Mouse (Mus musculus): Measurements from ENCODE around the gene Ctsz. TPM values are rescaled to one million over a fixed set of nuclear protein-coding genes. Genes with fewer than 3 reads are reported as not detected.

Gene Ctsz
- polyA plus RNA-seq (2011; ENCODE audit: insufficient read length, low read depth, missing spikeins): 143 and 186 TPM in 2 replicates

GRCm38 (mm10) chr2:174438737-174439449 lies at the start of gene Ctsz:
Gene Ctsz, minus strand, starts transcription at chr2:174439039.
- no peak within 1 kb of the TSS for H3K27ac ChIP-seq (ENCODE audit: insufficient read depth, low read length)
- H3K4me3 ChIP-seq (ENCODE audit: insufficient read depth, low read length): peak within 1 kb of the TSS; percentile 55
- TF ChIP-seq CTCF (IDR thresholded peaks at IDR 0.05; ENCODE audit: borderline replicate concordance, insufficient read depth, low read length): no peak
- TF ChIP-seq POLR2A (IDR thresholded peaks at IDR 0.05; ENCODE audit: low read depth, low read length): peak; percentile 63
- H3K4me1 ChIP-seq (ENCODE audit: control insufficient read depth, insufficient read depth, low read length): no peaks in the 10 kb centered on the region

GRCm38 (mm10) chr2:174487005-174487404 lies 48.2 kb upstream of the Ctsz start:
- H3K4me1 ChIP-seq (ENCODE audit: control insufficient read depth, insufficient read depth, low read length): no peaks in the 10 kb centered on the region
- H3K27ac ChIP-seq (ENCODE audit: insufficient read depth, low read length): no peak overlapping the region
- TF ChIP-seq POLR2A (IDR thresholded peaks at IDR 0.05; ENCODE audit: low read depth, low read length): no peak
- no peak for TF ChIP-seq CTCF (IDR thresholded peaks at IDR 0.05; ENCODE audit: borderline replicate concordance, insufficient read depth, low read length)
- H3K4me3 ChIP-seq (ENCODE audit: insufficient read depth, low read length): no peak overlapping the region

GRCm38 (mm10) chr2:174478746-174479145 lies 39.9 kb upstream of the Ctsz start:
- TF ChIP-seq CTCF (IDR thresholded peaks at IDR 0.05; ENCODE audit: borderline replicate concordance, insufficient read depth, low read length) (no peak), POLR2A (IDR thresholded peaks at IDR 0.05; ENCODE audit: low read depth, low read length) (no peak)
- H3K4me3 ChIP-seq (ENCODE audit: insufficient read depth, low read length): no peak overlapping the region
- H3K27ac ChIP-seq (ENCODE audit: insufficient read depth, low read length): no peak overlapping the region
- no peaks in the 10 kb centered on the region for H3K4me1 ChIP-seq (ENCODE audit: control insufficient read depth, insufficient read depth, low read length)

GRCm38 (mm10) chr2:174477543-174478319 lies 38.9 kb upstream of the Ctsz start:
- no peaks in the 10 kb centered on the region for H3K4me1 ChIP-seq (ENCODE audit: control insufficient read depth, insufficient read depth, low read length)
- TF ChIP-seq CTCF (IDR thresholded peaks at IDR 0.05; ENCODE audit: borderline replicate concordance, insufficient read depth, low read length): no peak
- no peak overlapping the region for H3K4me3 ChIP-seq (ENCODE audit: insufficient read depth, low read length)
- H3K27ac ChIP-seq (ENCODE audit: insufficient read depth, low read length): no peak overlapping the region

- Histone ChIP-seq H3K4me3 (ENCODE audit: insufficient read depth, low read length) (peak overlapping the region; percentile 17), H3K27ac (ENCODE audit: insufficient read depth, low read length) (no peak overlapping the region), H3K4me1 (ENCODE audit: control insufficient read depth, insufficient read depth, low read length) (no peaks in the 10 kb centered on the region)
- TF ChIP-seq CTCF (IDR thresholded peaks at IDR 0.05; ENCODE audit: borderline replicate concordance, insufficient read depth, low read length) (no peak), POLR2A (IDR thresholded peaks at IDR 0.05; ENCODE audit: low read depth, low read length) (no peak)
Observed at GRCm38 (mm10) chr2:174473550-174473927, 34.7 kb upstream of the Ctsz start.

- H3K4me3 ChIP-seq (ENCODE audit: insufficient read depth, low read length): peak within 1 kb of the TSS; percentile 67
- peak; percentile 84 for TF ChIP-seq POLR2A (IDR thresholded peaks at IDR 0.05; ENCODE audit: low read depth, low read length)
- TF ChIP-seq CTCF (IDR thresholded peaks at IDR 0.05; ENCODE audit: borderline replicate concordance, insufficient read depth, low read length): no peak
- no peaks in the 10 kb centered on the region for H3K4me1 ChIP-seq (ENCODE audit: control insufficient read depth, insufficient read depth, low read length)
- peak within 1 kb of the TSS; percentile 7; the same call in 1 of the 2 replicates for H3K27ac ChIP-seq (ENCODE audit: insufficient read depth, low read length)
Observed at GRCm38 (mm10) chr2:174472818-174473549, 34.1 kb upstream of the Ctsz start, which contains the start of gene Prelid3b. Gene Prelid3b, minus strand, starts transcription at chr2:174473081.

- H3K27ac ChIP-seq (ENCODE audit: insufficient read depth, low read length): peak overlapping the region; percentile 7; the same call in 1 of the 2 replicates
- TF ChIP-seq CTCF (IDR thresholded peaks at IDR 0.05; ENCODE audit: borderline replicate concordance, insufficient read depth, low read length): no peak
- TF ChIP-seq POLR2A (IDR thresholded peaks at IDR 0.05; ENCODE audit: low read depth, low read length): no peak
- H3K4me1 ChIP-seq (ENCODE audit: control insufficient read depth, insufficient read depth, low read length): no peaks in the 10 kb centered on the region
- peak overlapping the region; percentile 67 for H3K4me3 ChIP-seq (ENCODE audit: insufficient read depth, low read length)
Observed at GRCm38 (mm10) chr2:174472407-174472806, 33.6 kb upstream of the Ctsz start.

- Histone ChIP-seq H3K4me1 (ENCODE audit: control insufficient read depth, insufficient read depth, low read length) (no peaks in the 10 kb centered on the region), H3K4me3 (ENCODE audit: insufficient read depth, low read length) (no peak overlapping the region), H3K27ac (ENCODE audit: insufficient read depth, low read length) (no peak overlapping the region)
- TF ChIP-seq POLR2A (IDR thresholded peaks at IDR 0.05; ENCODE audit: low read depth, low read length): no peak
- TF ChIP-seq CTCF (IDR thresholded peaks at IDR 0.05; ENCODE audit: borderline replicate concordance, insufficient read depth, low read length): no peak
Observed at GRCm38 (mm10) chr2:174470786-174471405, 32.1 kb upstream of the Ctsz start.

- no peak overlapping the region for H3K27ac ChIP-seq (ENCODE audit: insufficient read depth, low read length)
- H3K4me1 ChIP-seq (ENCODE audit: control insufficient read depth, insufficient read depth, low read length): no peaks in the 10 kb centered on the region
- H3K4me3 ChIP-seq (ENCODE audit: insufficient read depth, low read length): no peak overlapping the region
- no peak for TF ChIP-seq CTCF (IDR thresholded peaks at IDR 0.05; ENCODE audit: borderline replicate concordance, insufficient read depth, low read length)
Observed at GRCm38 (mm10) chr2:174470333-174470732, 31.5 kb upstream of the Ctsz start.

All from embryonic fibroblast, embryonic 13.5 days (primary cell).